Mouse (Mus musculus): ENCODE results near the gene Ccdc175.

DNA sequence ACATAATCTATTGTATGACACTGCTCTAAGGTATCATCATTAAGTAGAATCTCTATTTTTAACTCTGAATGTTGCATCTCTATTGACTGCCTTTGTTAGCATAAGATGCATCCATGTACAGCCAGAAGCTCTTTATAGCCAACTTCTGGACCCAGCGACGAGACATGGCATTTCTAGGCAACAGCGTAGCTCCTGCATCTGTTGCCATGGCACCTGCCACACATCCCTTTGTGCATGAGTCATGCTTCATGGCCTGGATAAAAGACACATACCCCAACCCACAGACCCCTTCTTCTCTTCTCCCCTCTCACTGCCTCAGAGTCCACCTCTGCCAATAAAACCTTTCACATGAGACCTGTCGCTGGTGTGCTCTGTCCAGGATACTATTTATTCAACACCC lies 34.0 kb downstream of the Ccdc175 start:
- TF ChIP-seq CTCF (IDR thresholded peaks at IDR 0.05; ENCODE audit: borderline replicate concordance, control insufficient read depth, extremely low read depth, insufficient read depth, low read length, poor library complexity) (no peak), POLR2A (IDR thresholded peaks at IDR 0.05; ENCODE audit: control insufficient read depth, extremely low read depth, insufficient read depth, low read length, poor library complexity) (no peak)
